Mouse (Mus musculus) MEL (cell line): Measurements from ENCODE around the gene Epo. TPM values are rescaled to one million over a fixed set of nuclear protein-coding genes. Genes with fewer than 3 reads are reported as not detected.

Source experiments
- DNase-seq: peaks from one replicate; pipeline ENCODE4 v3.0.0; 2011; ENCODE audit warnings: low read depth, low spot score
- H3K27ac ChIP-seq: 2 replicates; pipeline ENCODE4 v1.5.1; 2012; ENCODE audit warnings: low read depth, mild to moderate bottlenecking, control low read depth, low read length, moderate library complexity; ENCODE audit not compliant: control insufficient read depth
- H3K27me3 ChIP-seq, 2 experiments: fragments of 150-350 bp in 1 of 2; sonication (generic) in 1 of 2; 2 replicates each; pipeline ENCODE4 v1.6.1; 2012; ENCODE audit warnings: low read length in 2 of 2, mild to moderate bottlenecking in 2 of 2, improper control_type of control experiment in 1 of 2, moderate library complexity in 1 of 2; ENCODE audit not compliant: insufficient read depth in 2 of 2, control insufficient read depth in 1 of 2
- H3K36me3 ChIP-seq, 2 experiments: 2 replicates each; pipeline ENCODE4 v1.6.1; 2012 to 2014; ENCODE audit warnings: low read length in 2 of 2, improper control_type of control experiment in 1 of 2, inconsistent platforms in 1 of 2, mild to moderate bottlenecking in 1 of 2; ENCODE audit not compliant: insufficient read depth in 2 of 2, control insufficient read depth in 1 of 2
- H3K4me1 ChIP-seq, 2 experiments: fragments of 150-350 bp in 1 of 2; sonication (generic) in 1 of 2; 2 replicates each; pipeline ENCODE4 v1.6.1; 2012; ENCODE audit warnings: low read length in 2 of 2, improper control_type of control experiment in 1 of 2, mild to moderate bottlenecking in 1 of 2; ENCODE audit not compliant: insufficient read depth in 2 of 2, control insufficient read depth in 1 of 2
- H3K4me3 ChIP-seq, 2 experiments: fragments of 150-350 bp in 1 of 2; sonication (generic) in 1 of 2; 2 replicates each; pipeline ENCODE4 v1.5.1; 2012; ENCODE audit warnings: low read depth in 2 of 2, low read length in 2 of 2, mild to moderate bottlenecking in 2 of 2, moderate library complexity in 2 of 2, control low read depth in 1 of 2, improper control_type of control experiment in 1 of 2; ENCODE audit not compliant: control insufficient read depth in 1 of 2, insufficient read depth in 1 of 2
- H3K79me2 ChIP-seq: 2 replicates; pipeline ENCODE4 v1.6.1; 2012; ENCODE audit warnings: mild to moderate bottlenecking, low read length, moderate library complexity; ENCODE audit not compliant: control insufficient read depth, poor library complexity, insufficient read depth
- H3K9ac ChIP-seq: 2 replicates; pipeline ENCODE4 v1.6.1; 2012; ENCODE audit warnings: low read depth, mild to moderate bottlenecking, control low read depth, low read length, moderate library complexity; ENCODE audit not compliant: control insufficient read depth, poor library complexity, severe bottlenecking
- H3K9me3 ChIP-seq: fragments of 150-350 bp; sonication (generic); replicated peaks from 2 replicates; pipeline ENCODE4 v1.6.1; 2012; ENCODE audit warnings: mild to moderate bottlenecking, low read length, improper control_type of control experiment, moderate library complexity; ENCODE audit not compliant: insufficient read depth
- BHLHE40 ChIP-seq: IDR thresholded peaks from 2 replicates; pipeline ENCODE4 v1.6.1; 2012; ENCODE audit warnings: low read depth, mild to moderate bottlenecking, inconsistent platforms, low read length, improper control_type of control experiment, borderline replicate concordance
- CHD1 ChIP-seq: IDR thresholded peaks from 2 replicates; pipeline ENCODE4 v1.6.1; 2012; ENCODE audit warnings: low read depth, mild to moderate bottlenecking, inconsistent platforms, low read length, improper control_type of control experiment
- CTCF ChIP-seq, 3 experiments: IDR thresholded peaks in 2 of 3; conservative IDR thresholded peaks in 1 of 3; 2 replicates each; pipeline ENCODE4 v1.5.1; 2011 to 2012; ENCODE audit warnings: low read length in 3 of 3, low read depth in 2 of 3, mild to moderate bottlenecking in 2 of 3, improper control_type of control experiment in 1 of 3, inconsistent platforms in 1 of 3, mixed read lengths in 1 of 3, moderate library complexity in 1 of 3; ENCODE audit not compliant: control insufficient read depth in 1 of 3, insufficient read depth in 1 of 3, poor library complexity in 1 of 3, severe bottlenecking in 1 of 3
- E2F4 ChIP-seq: IDR thresholded peaks from 2 replicates; pipeline ENCODE4 v1.6.1; 2011; ENCODE audit warnings: low read depth, low read length, improper control_type of control experiment, borderline replicate concordance
- ELF1 ChIP-seq: IDR thresholded peaks from 2 replicates; pipeline ENCODE4 v1.6.1; 2014; ENCODE audit warnings: low read depth, mild to moderate bottlenecking, inconsistent platforms, low read length, improper control_type of control experiment, moderate library complexity
- EP300 ChIP-seq, 2 experiments: IDR thresholded peaks; 2 replicates each; pipeline ENCODE4 v1.6.1; 2011; ENCODE audit warnings: improper control_type of control experiment in 2 of 2, low read length in 2 of 2, low read depth in 1 of 2, mild to moderate bottlenecking in 1 of 2
- ETS1 ChIP-seq: IDR thresholded peaks from 2 replicates; pipeline ENCODE4 v1.6.1; 2012; ENCODE audit warnings: low read depth, mild to moderate bottlenecking, inconsistent platforms, low read length, improper control_type of control experiment, moderate library complexity
- GABPA ChIP-seq: IDR thresholded peaks from 2 replicates; pipeline ENCODE4 v1.6.1; 2012; ENCODE audit warnings: low read depth, mild to moderate bottlenecking, inconsistent platforms, low read length, improper control_type of control experiment, moderate library complexity
- JUND ChIP-seq: IDR thresholded peaks from 2 replicates; pipeline ENCODE4 v1.6.1; 2011; ENCODE audit warnings: low read depth, mild to moderate bottlenecking, improper control_type of control experiment, low read length
- KAT2A ChIP-seq: conservative IDR thresholded peaks from 2 replicates; pipeline ENCODE4 v1.6.1; 2012; ENCODE audit warnings: low read depth, low read length, improper control_type of control experiment, inconsistent platforms
- MAX ChIP-seq: IDR thresholded peaks from 2 replicates; pipeline ENCODE4 v1.6.1; 2011; ENCODE audit warnings: low read length, improper control_type of control experiment
- MAZ ChIP-seq: IDR thresholded peaks from 2 replicates; pipeline ENCODE4 v1.6.1; 2012; ENCODE audit warnings: low read depth, mild to moderate bottlenecking, inconsistent platforms, low read length, improper control_type of control experiment
- MEF2A ChIP-seq: IDR thresholded peaks from 2 replicates; pipeline ENCODE4 v1.6.1; 2014; ENCODE audit warnings: low read depth, mild to moderate bottlenecking, inconsistent platforms, low read length, improper control_type of control experiment; ENCODE audit not compliant: poor library complexity, insufficient replicate concordance, severe bottlenecking; ENCODE audit errors: extremely low read depth
- MXI1 ChIP-seq: IDR thresholded peaks from 2 replicates; pipeline ENCODE4 v1.6.1; 2011; ENCODE audit warnings: mild to moderate bottlenecking, low read depth, low read length, improper control_type of control experiment
- MYB ChIP-seq: IDR thresholded peaks from 2 replicates; pipeline ENCODE4 v1.6.1; 2011; ENCODE audit warnings: mild to moderate bottlenecking, low read depth, low read length, improper control_type of control experiment
- MYC ChIP-seq: IDR thresholded peaks from 2 replicates; pipeline ENCODE4 v1.6.1; 2011; ENCODE audit warnings: low read depth, mild to moderate bottlenecking, low read length, improper control_type of control experiment, moderate library complexity
- NELFE ChIP-seq: IDR thresholded peaks from 2 replicates; pipeline ENCODE4 v1.6.1; 2011; ENCODE audit warnings: low read depth, low read length, improper control_type of control experiment
- POLR2AphosphoS2 ChIP-seq: IDR thresholded peaks from 2 replicates; pipeline ENCODE4 v1.6.1; 2011; ENCODE audit warnings: low read length, improper control_type of control experiment
- RCOR1 ChIP-seq: IDR thresholded peaks from 2 replicates; pipeline ENCODE4 v1.6.1; 2012; ENCODE audit warnings: low read depth, mild to moderate bottlenecking, inconsistent platforms, low read length, improper control_type of control experiment
- SMC3 ChIP-seq: IDR thresholded peaks from 2 replicates; pipeline ENCODE4 v1.6.1; 2011; ENCODE audit warnings: low read depth, low read length, improper control_type of control experiment
- TAL1 ChIP-seq: IDR thresholded peaks from 2 replicates; pipeline ENCODE4 v1.6.1; 2012; ENCODE audit warnings: mild to moderate bottlenecking, inconsistent platforms, low read length, moderate library complexity, mixed read lengths
- TCF12 ChIP-seq: IDR thresholded peaks from 2 replicates; pipeline ENCODE4 v1.6.1; 2014; ENCODE audit warnings: low read depth, mild to moderate bottlenecking, inconsistent platforms, low read length, improper control_type of control experiment, moderate library complexity
- UBTF ChIP-seq: IDR thresholded peaks from 2 replicates; pipeline ENCODE4 v1.6.1; 2012; ENCODE audit warnings: low read depth, mild to moderate bottlenecking, inconsistent platforms, low read length, improper control_type of control experiment, moderate library complexity, borderline replicate concordance; ENCODE audit not compliant: insufficient read depth
- USF1 ChIP-seq: IDR thresholded peaks from 2 replicates; pipeline ENCODE4 v1.6.1; 2014; ENCODE audit warnings: low read depth, mild to moderate bottlenecking, inconsistent platforms, low read length, improper control_type of control experiment, moderate library complexity
- USF2 ChIP-seq, 2 experiments: IDR thresholded peaks; 2 replicates each; pipeline ENCODE4 v1.6.1; 2011 to 2012; ENCODE audit warnings: improper control_type of control experiment in 2 of 2, low read length in 2 of 2, borderline replicate concordance in 1 of 2, inconsistent platforms in 1 of 2, low read depth in 1 of 2, mild to moderate bottlenecking in 1 of 2; ENCODE audit not compliant: insufficient read depth in 1 of 2
- ZKSCAN1 ChIP-seq: IDR thresholded peaks from 2 replicates; pipeline ENCODE4 v1.6.1; 2012; ENCODE audit warnings: low read depth, mild to moderate bottlenecking, inconsistent platforms, low read length, improper control_type of control experiment, moderate library complexity
- ZMIZ1 ChIP-seq: IDR thresholded peaks from 2 replicates; pipeline ENCODE4 v1.6.1; 2012; ENCODE audit warnings: low read depth, mild to moderate bottlenecking, inconsistent platforms, low read length, improper control_type of control experiment, moderate library complexity
- ZNF384 ChIP-seq: IDR thresholded peaks from 2 replicates; pipeline ENCODE4 v1.6.1; 2012; ENCODE audit warnings: low read depth, mild to moderate bottlenecking, inconsistent platforms, low read length, improper control_type of control experiment
- polyA plus RNA-seq, 2 experiments: library from polyadenylated mRNA; stranded (reverse) in 1 of 2; unstranded in 1 of 2; fragments of >175 nt in 1 of 2; fragments of >200 nt in 1 of 2; gene quantifications; 2 replicates each; pipeline versions ENCODE4 v1.2.1 to v1.2.4; 2012; ENCODE audit warnings: low replicate concordance in 2 of 2, low read depth in 1 of 2; ENCODE audit not compliant: insufficient read length in 2 of 2, insufficient read depth in 1 of 2, missing spikeins in 1 of 2
- total RNA-seq: library from RNA; depleted of rRNA; stranded (reverse); fragments of 300-350 nt; gene quantifications from 2 replicates; pipeline ENCODE4 v1.2.3, GENCODE M21; 2012

The Epo gene
- total and polyA plus RNA-seq, 3 experiments, result not detected

DNA sequence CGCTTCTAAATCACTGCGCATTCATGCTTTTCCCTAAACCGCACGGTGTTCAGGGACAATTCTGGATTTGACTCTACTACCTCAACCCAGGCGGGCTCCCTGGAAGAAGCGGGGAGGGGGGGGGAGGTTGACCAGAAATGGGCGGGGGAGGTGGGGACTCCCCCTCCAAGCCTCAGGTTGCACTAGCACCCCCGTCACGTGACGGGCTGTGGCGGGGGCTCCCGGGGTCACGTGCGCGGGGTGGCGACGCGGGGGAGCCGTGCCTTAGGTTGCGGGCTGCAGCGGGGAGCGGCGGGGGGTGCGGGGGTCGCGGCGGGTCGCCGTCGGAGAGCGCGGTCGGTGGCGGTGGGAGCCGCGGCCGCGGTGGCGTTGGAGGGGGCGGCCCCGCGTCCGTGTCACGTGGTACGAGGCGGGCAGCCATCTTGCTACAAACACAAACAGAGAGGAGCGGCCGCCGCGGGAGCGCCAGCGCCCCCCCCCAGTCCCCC, 23.0 kb downstream of the Epo start:
- DNase-seq, result peak; percentile 69
- H3K9ac ChIP-seq, result peak overlapping the region; percentile 96
- no peaks in the 10 kb centered on the region for H3K27me3 ChIP-seq
- no peak; a peak in 1 of 4 replicates for TF ChIP-seq EP300 (IDR thresholded peaks at IDR 0.05; ENCODE audit: low read depth in 1 of 2, low read length in 2 of 2)
- TF ChIP-seq TAL1, result no peak
- TF ChIP-seq SMC3, result no peak
- TF ChIP-seq MYC, result no peak
- TF ChIP-seq USF1, result peak; percentile 93
- TF ChIP-seq MAX, result peak; percentile 55; the same call in 1 of the 2 replicates
- TF ChIP-seq BHLHE40, result peak; percentile 92
- no peak for TF ChIP-seq UBTF
- no peak for TF ChIP-seq JUND
- TF ChIP-seq GABPA, result no peak
- 0 out of 2 replicates have a peak, but pooled peaks have one; percentile 31 for TF ChIP-seq RCOR1
- TF ChIP-seq ZNF384, result no peak
- no peak for TF ChIP-seq POLR2AphosphoS2
- TF ChIP-seq NELFE, result peak; percentile 44; the same call in 1 of the 2 replicates
- TF ChIP-seq CTCF (IDR thresholded peaks at IDR 0.05 in 2 of 3, conservative IDR thresholded peaks at IDR 0.05 in 1 of 3; ENCODE audit: control insufficient read depth in 1 of 3, insufficient read depth in 1 of 3, low read depth in 2 of 3, low read length in 3 of 3, poor library complexity in 1 of 3, severe bottlenecking in 1 of 3), result no peak
- no peak for TF ChIP-seq CHD1
- TF ChIP-seq ELF1, result no peak
- TF ChIP-seq TCF12, result no peak
- no peak; the same call in 1 of the 2 replicates for TF ChIP-seq KAT2A
- TF ChIP-seq ETS1, result no peak
- peak; percentile 82 for TF ChIP-seq ZKSCAN1
- no peak for TF ChIP-seq MYB
- peak; percentile 50 to 89; a peak in 3 of 4 replicates for TF ChIP-seq USF2 (IDR thresholded peaks at IDR 0.05; ENCODE audit: borderline replicate concordance in 1 of 2, insufficient read depth in 1 of 2, low read depth in 1 of 2, low read length in 2 of 2)
- no peak for TF ChIP-seq ZMIZ1
- TF ChIP-seq MEF2A, result no peak
- peak; percentile 62 for TF ChIP-seq MXI1
- no peak for TF ChIP-seq E2F4
- TF ChIP-seq MAZ, result peak; percentile 84
- H3K27ac ChIP-seq, result no peak overlapping the region
- H3K36me3 ChIP-seq, result peaks cover 0 to 17% of the 10 kb centered on the region in 2 experiments; a peak in 2 of 4 replicates
- peaks cover 42% of the 10 kb centered on the region for H3K79me2 ChIP-seq
- peak overlapping the region; percentile 59 for H3K4me3 ChIP-seq
- peaks cover 4 to 19% of the 10 kb centered on the region in 2 experiments for H3K4me1 ChIP-seq
- H3K9me3 ChIP-seq, result no peaks in the 10 kb centered on the region
